Mouse (Mus musculus): ENCODE measurements around the gene Fam102a. TPM values are rescaled to one million over a fixed set of nuclear protein-coding genes. Genes with fewer than 3 reads are reported as not detected.
"Not testable (repeated sequence)": the region's sequence is repeated elsewhere in the genome, so short reads cannot be mapped to it uniquely, and the experiment has no call there.

The Fam102a gene
- polyA plus RNA-seq (2016; fragmentation: Nextera tagmentation; extraction: Ambion mirVana) = 6.8 and 7.9 TPM in 2 replicates

DNA sequence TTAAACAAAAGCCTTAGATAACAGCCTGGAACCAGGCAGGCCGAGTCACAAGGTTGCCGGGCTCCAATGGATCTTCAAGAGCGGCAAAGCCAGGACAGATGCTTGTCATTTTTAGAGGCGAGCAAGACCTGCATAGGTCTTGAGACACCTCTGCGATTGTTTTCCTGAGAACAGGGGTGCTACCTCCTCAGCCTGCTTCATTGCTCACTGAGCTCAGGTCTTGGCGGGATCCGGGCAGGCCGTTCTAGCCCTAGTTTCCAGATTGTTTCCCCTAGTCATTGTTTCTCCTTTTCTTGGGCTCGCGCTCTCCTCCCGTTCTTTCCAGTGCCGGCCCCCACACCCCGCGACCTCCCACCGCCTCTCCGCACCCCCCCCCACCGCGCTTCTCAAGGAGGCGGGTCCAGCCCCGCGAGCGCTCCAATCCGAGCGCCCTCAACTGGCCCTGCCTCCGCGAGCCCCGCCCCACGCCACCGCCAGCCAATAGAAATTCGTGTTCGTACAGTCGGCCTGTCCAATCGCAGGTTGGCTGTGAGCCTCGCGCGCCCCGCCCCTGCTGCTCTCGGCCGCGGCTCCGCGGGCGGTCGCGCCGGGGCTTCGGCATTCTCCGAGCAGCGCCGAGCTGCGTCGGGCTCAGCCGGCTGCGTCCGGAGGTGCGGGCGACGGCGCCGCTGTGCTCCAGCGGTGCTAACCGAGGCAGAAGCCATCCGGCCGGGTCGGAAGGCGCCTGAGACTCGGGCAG is at the start of gene Fam102a:
Gene Fam102a, plus strand, starts transcription at position 600 of the 739 bp plus-strand sequence.
- peaks cover 65% of the 10 kb centered on the region for H3K4me1 ChIP-seq
- under 1% methylated on average over 67 of the region's 67 CpGs for WGBS

DNA sequence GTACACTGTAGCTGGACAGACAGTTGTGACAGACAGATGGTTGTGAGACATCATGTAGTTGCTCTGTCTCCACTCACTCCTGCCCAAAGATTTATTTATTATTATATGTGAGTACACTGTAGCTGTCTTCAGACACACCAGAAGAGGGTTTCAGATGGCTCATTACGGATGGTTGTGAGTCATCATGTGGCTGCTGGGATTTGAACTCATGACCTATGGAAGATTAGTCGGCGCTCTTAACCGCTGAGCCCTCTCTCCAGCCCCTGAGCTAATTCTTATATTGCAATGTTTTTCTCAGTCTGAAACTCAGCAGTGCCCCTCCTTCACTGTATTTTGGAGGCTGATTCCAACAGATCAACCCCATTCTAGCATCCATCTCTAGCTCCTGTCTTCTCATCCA is 49.4 kb upstream of the Fam102a start:
- Histone ChIP-seq H3K4me1 (no peaks in the 10 kb centered on the region), H3K27ac (replicated peaks) (no peak overlapping the region), H3K27me3 (ENCODE audit: low read depth, poor library complexity, severe bottlenecking) (no peaks in the 10 kb centered on the region), H3K4me3 (no peak overlapping the region), H3K36me3 (no peaks in the 10 kb centered on the region), H3K9me3 (replicated peaks) (no peaks in the 10 kb centered on the region)
- WGBS = 93% methylated on average over 4 of the region's 4 CpGs
- DNase-seq (ENCODE audit: low spot score) = no peak

More for the DNA sequence above, at the start of gene Fam102a:
- Histone ChIP-seq H3K9me3 (replicated peaks) (no peaks in the 10 kb centered on the region), H3K27me3 (ENCODE audit: low read depth, poor library complexity, severe bottlenecking) (no peaks in the 10 kb centered on the region), H3K27ac (replicated peaks) (peak within 1 kb of the TSS; percentile 94), H3K4me3 (peak within 1 kb of the TSS; percentile 91), H3K36me3 (no peaks in the 10 kb centered on the region)
- peak; percentile 100 for DNase-seq (ENCODE audit: low spot score)

DNA sequence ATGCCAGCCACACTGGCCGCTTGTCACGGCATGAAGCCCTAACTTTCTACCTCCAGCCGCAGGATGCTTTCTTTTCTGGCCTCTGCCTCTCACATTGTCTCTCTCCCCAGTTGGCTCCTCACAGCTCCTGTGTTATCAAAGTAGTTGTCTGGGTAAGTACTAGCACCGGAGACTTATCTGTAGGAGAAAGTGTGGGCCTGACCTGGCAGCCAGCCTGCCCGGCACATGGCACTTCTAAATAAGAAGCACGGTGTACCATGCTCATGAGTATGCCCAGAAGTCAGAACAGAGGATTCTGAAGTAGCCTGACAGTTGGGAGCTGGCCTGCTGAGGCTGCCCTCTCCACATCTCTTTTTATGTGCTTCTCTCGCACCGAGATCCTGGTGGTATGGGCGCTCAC is 49.0 kb upstream of the Fam102a start:
- WGBS = 94% methylated on average over 9 of the region's 9 CpGs
- no peak overlapping the region for H3K27ac ChIP-seq (replicated peaks)
- no peaks in the 10 kb centered on the region for H3K4me1 ChIP-seq
- no peaks in the 10 kb centered on the region for H3K9me3 ChIP-seq (replicated peaks)
- H3K36me3 ChIP-seq = no peaks in the 10 kb centered on the region
- DNase-seq (ENCODE audit: low spot score) = no peak
- no peaks in the 10 kb centered on the region for H3K27me3 ChIP-seq (ENCODE audit: low read depth, poor library complexity, severe bottlenecking)
- no peak overlapping the region for H3K4me3 ChIP-seq

DNA sequence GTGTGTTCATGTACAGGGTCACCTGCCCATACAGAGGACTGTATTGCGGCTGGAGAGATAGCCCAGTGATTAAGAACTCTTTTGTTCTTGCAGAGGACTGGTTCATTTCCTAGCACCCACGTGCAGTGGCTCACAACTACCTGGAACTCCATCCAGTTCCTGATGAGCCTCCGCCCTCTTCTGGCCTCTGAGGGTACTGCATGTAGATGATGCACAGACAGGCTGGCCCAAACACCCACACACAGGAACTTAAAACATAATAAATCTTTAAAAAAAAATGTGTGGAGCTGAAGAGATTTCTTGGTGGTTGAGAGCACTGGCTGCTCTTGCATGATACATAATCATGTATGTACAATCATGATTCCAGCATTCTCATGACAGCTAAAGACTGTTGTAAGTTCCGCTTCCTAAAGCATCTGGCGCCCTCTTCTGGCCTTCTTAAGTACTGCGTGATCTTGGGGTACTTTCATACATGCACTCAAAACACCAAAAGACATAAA is 48.0 kb upstream of the Fam102a start:
- Histone ChIP-seq H3K27ac (replicated peaks) (0 out of 2 replicates have a peak overlapping the region, but pooled peaks have one; percentile 19), H3K4me3 (no peak overlapping the region), H3K4me1 (no peaks in the 10 kb centered on the region), H3K27me3 (ENCODE audit: low read depth, poor library complexity, severe bottlenecking) (no peaks in the 10 kb centered on the region), H3K36me3 (no peaks in the 10 kb centered on the region), H3K9me3 (replicated peaks) (no peaks in the 10 kb centered on the region)
- 11% methylated on average over 6 of the region's 6 CpGs for WGBS
- DNase-seq (ENCODE audit: low spot score) = peak; percentile 86

DNA sequence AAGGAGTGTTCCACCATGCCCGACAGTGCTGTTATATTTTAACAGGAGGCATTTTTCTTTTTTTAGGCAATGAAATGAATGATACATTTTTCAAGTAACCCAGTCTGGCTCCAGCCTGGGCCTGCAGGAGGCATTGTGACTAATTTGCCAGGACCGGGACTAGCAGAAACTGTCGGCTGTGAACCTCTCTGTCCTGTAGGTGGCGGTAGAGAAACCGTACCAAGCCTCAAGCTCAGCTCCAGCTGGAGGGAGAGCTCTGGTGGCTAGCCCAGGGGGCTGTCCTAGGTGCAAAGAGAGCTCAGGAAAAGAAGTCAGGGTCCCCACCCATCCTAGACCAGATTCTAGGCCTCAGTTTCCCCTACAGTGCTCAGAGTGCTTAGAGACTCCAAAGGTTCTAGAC is 46.5 kb upstream of the Fam102a start:
- no peak overlapping the region for H3K27ac ChIP-seq (replicated peaks)
- 4% methylated on average over 5 of the region's 5 CpGs for WGBS
- no peak overlapping the region for H3K4me3 ChIP-seq

DNA sequence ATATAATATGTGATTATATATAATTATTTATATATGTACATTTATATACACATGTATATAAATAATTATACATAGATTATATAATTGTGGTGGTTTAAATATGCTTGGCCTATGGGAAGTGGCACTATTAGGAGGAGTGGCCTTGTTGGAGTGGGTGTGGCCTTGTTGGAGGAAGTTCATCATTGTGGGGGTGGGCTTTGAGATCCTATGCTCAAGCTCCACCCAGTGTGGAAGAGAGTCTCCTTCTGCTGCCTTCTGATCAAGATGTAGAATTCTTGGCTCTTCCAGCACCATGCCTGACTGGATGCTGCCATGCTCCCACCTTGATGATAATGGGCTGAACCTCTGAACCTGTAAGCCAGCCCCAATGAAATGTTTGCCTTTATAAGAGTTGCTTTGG is 44.4 kb upstream of the Fam102a start:
- not testable (repeated sequence) for DNase-seq (ENCODE audit: low spot score); H3K27me3 ChIP-seq (ENCODE audit: low read depth, poor library complexity, severe bottlenecking); H3K4me3 ChIP-seq; H3K36me3 ChIP-seq; H3K4me1 ChIP-seq; H3K27ac ChIP-seq (replicated peaks); H3K9me3 ChIP-seq (replicated peaks)

More for the DNA sequence above, 46.5 kb upstream of the Fam102a start:
- DNase-seq (ENCODE audit: low spot score) = peak; percentile 81
- Histone ChIP-seq H3K27me3 (ENCODE audit: low read depth, poor library complexity, severe bottlenecking) (no peaks in the 10 kb centered on the region), H3K9me3 (replicated peaks) (no peaks in the 10 kb centered on the region), H3K36me3 (no peaks in the 10 kb centered on the region), H3K4me1 (no peaks in the 10 kb centered on the region)

DNA sequence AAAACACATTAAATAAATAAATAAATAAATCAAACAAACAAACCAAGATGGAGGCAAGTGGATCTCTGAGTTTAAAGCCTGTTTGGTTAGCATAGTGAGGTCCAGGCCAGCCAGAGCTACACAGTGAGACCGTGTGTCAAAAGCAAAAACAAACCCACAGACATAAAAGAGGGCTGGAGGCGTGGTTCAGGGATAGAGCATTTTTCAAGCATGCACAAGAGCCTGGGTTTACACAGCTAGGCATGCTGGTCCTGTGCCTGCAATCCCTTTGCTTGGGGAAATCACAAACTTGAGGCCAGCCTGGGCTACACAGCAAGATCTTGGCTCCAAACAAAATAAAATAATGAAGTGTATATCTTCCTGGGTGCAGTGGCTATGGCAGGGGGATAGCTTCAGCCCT is 42.5 kb upstream of the Fam102a start:
- WGBS = 73% methylated on average over 2 of the region's 2 CpGs
- DNase-seq (ENCODE audit: low spot score) = no peak
- peaks cover 7% of the 10 kb centered on the region; the same call in 1 of the 2 replicates for H3K4me1 ChIP-seq
- H3K4me3 ChIP-seq = no peak overlapping the region
- H3K9me3 ChIP-seq (replicated peaks) = no peaks in the 10 kb centered on the region
- no peaks in the 10 kb centered on the region for H3K27me3 ChIP-seq (ENCODE audit: low read depth, poor library complexity, severe bottlenecking)
- H3K36me3 ChIP-seq = no peaks in the 10 kb centered on the region
- H3K27ac ChIP-seq (replicated peaks) = no peak overlapping the region

DNA sequence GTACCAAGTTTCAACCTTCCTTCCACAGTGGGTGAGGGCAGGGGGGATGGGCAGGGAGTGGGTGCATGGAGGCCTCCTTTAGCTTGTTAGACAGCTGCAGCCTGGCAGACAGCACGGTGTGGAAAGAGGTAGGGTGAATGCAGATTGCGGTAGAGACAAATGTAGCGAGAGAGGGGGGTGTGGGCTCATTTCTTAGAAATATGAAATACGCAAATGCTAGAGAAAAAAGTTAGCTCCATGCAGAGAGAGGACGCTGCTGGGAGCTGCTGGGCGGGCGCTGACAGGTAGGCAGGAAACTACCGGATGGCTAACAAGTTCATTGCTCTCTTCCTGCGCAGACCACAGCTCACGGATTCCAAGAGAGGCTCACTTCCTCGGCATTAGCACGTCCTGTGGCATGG is 41.8 kb upstream of the Fam102a start:
- H3K27ac ChIP-seq (replicated peaks) = no peak overlapping the region
- H3K27me3 ChIP-seq (ENCODE audit: low read depth, poor library complexity, severe bottlenecking) = no peaks in the 10 kb centered on the region
- H3K4me1 ChIP-seq = peaks cover 7% of the 10 kb centered on the region; the same call in 1 of the 2 replicates
- H3K9me3 ChIP-seq (replicated peaks) = no peaks in the 10 kb centered on the region
- no peak overlapping the region for H3K4me3 ChIP-seq
- no peaks in the 10 kb centered on the region for H3K36me3 ChIP-seq
- no peak for DNase-seq (ENCODE audit: low spot score)
- 85% methylated on average over 12 of the region's 12 CpGs for WGBS

DNA sequence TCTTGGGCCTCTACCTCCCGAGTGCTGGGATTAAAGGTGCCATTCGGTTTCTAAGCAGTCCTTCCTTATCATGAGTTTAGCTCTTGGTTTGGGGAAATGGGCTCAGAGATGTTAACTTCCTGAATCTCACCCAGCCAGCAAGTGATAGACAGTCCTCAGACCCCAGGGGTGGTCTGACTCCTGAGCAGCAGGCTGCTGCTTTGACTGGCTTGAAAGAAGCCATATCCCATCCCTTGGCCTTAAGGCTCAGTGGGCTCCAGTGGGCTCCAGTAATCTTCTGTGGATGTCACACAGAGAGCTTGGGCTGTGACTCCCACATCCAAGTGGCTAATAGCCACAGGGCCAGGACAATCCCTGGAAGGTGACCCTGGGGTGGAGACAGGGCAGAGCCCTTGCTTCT is 40.6 kb upstream of the Fam102a start:
- H3K27ac ChIP-seq (replicated peaks) = peak overlapping the region; percentile 46; the same call in 1 of the 2 replicates
- H3K9me3 ChIP-seq (replicated peaks) = peaks cover 4% of the 10 kb centered on the region
- DNase-seq (ENCODE audit: low spot score) = no peak
- peaks cover 7% of the 10 kb centered on the region; the same call in 1 of the 2 replicates for H3K4me1 ChIP-seq
- 71% methylated on average over 2 of the region's 2 CpGs for WGBS
- H3K36me3 ChIP-seq = no peaks in the 10 kb centered on the region
- no peak overlapping the region for H3K4me3 ChIP-seq
- H3K27me3 ChIP-seq (ENCODE audit: low read depth, poor library complexity, severe bottlenecking) = no peaks in the 10 kb centered on the region

DNA sequence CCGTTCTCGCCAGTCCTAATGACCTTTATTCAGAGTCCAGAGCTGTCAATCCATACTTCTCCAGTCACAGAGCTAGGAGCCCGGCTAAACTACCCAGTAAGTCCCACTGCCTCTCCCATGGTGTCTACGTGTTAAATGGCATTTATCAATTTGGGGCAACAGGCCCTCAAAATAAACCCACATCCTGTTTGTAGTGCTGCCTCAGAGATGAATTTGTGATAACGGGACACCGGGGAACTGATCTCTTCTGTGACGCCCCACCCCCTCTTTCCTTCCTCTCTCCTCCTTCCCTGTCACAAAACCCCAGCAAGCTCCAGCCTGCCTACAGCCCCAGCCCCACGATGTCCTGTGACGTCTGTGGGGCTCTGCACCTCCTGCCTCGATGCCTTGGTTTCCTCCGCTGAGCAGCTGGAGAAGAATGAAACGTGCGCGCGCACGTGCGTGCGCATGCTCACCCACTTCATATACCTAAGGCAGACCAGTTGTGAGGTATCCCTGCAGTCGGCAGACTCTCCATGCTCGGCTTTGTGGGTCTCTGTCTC is 39.9 kb upstream of the Fam102a start:
- H3K27ac ChIP-seq (replicated peaks) = no peak overlapping the region
- 87% methylated on average over 20 of the region's 20 CpGs for WGBS
- H3K4me3 ChIP-seq = no peak overlapping the region
- DNase-seq (ENCODE audit: low spot score) = no peak
- H3K4me1 ChIP-seq = peaks cover 7% of the 10 kb centered on the region; the same call in 1 of the 2 replicates
- H3K27me3 ChIP-seq (ENCODE audit: low read depth, poor library complexity, severe bottlenecking) = no peaks in the 10 kb centered on the region
- no peaks in the 10 kb centered on the region for H3K36me3 ChIP-seq
- H3K9me3 ChIP-seq (replicated peaks) = peaks cover 4% of the 10 kb centered on the region

DNA sequence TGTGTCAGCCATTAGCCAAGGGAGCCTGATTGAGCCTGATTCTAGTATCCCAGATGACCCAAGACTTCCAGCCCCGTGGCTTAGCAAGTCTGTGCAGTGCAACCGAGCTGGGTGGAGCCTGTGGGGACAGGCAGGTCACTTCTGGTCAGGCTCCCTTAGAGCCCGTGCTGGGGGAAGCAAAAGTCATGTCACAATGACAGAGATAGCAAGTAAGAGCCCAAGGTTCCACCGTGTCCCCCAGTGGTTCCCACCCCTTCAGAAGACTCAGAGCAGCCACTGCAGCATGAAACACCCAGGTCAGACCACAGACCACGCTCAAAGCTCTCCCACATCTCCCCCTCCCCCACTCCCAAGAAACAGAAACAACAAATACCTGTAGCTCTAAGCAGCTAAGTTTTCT is 38.9 kb upstream of the Fam102a start:
- Histone ChIP-seq H3K9me3 (replicated peaks) (peaks cover 4% of the 10 kb centered on the region), H3K27ac (replicated peaks) (no peak overlapping the region), H3K36me3 (no peaks in the 10 kb centered on the region), H3K4me1 (peaks cover 7% of the 10 kb centered on the region; the same call in 1 of the 2 replicates), H3K4me3 (no peak overlapping the region), H3K27me3 (ENCODE audit: low read depth, poor library complexity, severe bottlenecking) (no peaks in the 10 kb centered on the region)
- WGBS = 72% methylated on average over 5 of the region's 5 CpGs
- no peak for DNase-seq (ENCODE audit: low spot score)

DNA sequence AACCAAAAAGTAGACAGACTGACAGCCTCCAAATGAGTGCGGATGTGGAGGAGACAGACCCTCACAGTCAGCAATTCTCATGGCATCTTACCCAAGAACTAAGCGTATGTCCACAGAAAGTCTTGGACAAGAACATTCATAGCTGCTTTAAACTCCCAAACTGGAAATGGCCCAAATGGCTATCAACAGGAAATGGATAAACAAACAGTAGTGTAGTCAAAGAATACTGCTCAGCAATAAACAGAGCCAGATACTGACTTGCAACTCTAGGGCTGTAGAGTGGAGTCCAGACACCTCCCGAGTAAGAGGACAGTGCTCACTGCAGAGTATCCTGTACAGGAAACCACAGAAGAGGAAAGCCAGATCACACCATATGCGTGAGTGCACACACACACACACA is 35.8 kb upstream of the Fam102a start:
- H3K4me1 ChIP-seq = peaks cover 12% of the 10 kb centered on the region
- no peaks in the 10 kb centered on the region for H3K36me3 ChIP-seq
- H3K9me3 ChIP-seq (replicated peaks) = peaks cover 4% of the 10 kb centered on the region
- 85% methylated on average over 4 of the region's 4 CpGs for WGBS
- no peak for DNase-seq (ENCODE audit: low spot score)
- no peak overlapping the region for H3K4me3 ChIP-seq
- H3K27me3 ChIP-seq (ENCODE audit: low read depth, poor library complexity, severe bottlenecking) = no peaks in the 10 kb centered on the region
- no peak overlapping the region for H3K27ac ChIP-seq (replicated peaks)

DNA sequence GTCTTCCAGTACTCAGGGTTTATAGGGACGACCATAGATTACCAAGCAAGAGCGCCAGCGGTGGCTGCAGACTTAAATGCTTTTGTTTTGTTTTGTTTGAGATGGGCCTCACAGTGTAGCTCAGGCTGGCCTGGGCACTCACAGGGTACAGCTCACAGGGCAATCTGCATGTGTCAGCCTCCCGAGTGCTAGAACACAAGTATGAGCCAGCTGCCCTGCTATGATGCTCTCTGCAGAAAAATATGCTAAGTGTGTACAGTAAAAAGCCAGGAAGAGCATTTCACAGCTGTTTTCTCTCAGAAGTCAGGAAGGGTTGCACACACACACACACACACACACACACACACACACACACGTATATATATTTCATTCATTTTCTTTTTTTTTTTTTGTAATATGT is 34.7 kb upstream of the Fam102a start:
- no peak overlapping the region for H3K4me3 ChIP-seq
- no peaks in the 10 kb centered on the region for H3K36me3 ChIP-seq
- DNase-seq (ENCODE audit: low spot score) = no peak
- 85% methylated on average over 5 of the region's 5 CpGs for WGBS
- H3K4me1 ChIP-seq = peaks cover 5% of the 10 kb centered on the region; the same call in 1 of the 2 replicates
- H3K9me3 ChIP-seq (replicated peaks) = peaks cover 4% of the 10 kb centered on the region
- H3K27ac ChIP-seq (replicated peaks) = no peak overlapping the region
- no peaks in the 10 kb centered on the region for H3K27me3 ChIP-seq (ENCODE audit: low read depth, poor library complexity, severe bottlenecking)
